Mouse (Mus musculus) limb, embryonic 11.5 days (tissue): Measurements from ENCODE around the gene Ftsj1. TPM values are rescaled to one million over a fixed set of nuclear protein-coding genes. Genes with fewer than 3 reads are reported as not detected.

Source experiments
- ATAC-seq: fragments of 200-750 bp; cut with Nextera tagmentation; 2 replicates; pipeline ENCODE4 v1.8.0; 2017; ENCODE audit warnings: low read depth; ENCODE audit not compliant: insufficient number of reproducible peaks, low FRiP score, low TSS enrichment
- DNase-seq: peaks from one replicate; pipeline ENCODE4 v3.0.0-alpha.2; 2015; ENCODE audit warnings: low spot score
- H3K27ac ChIP-seq: fragments of 300-500 bp; sonication (generic); replicated peaks from 2 replicates; pipeline ENCODE4 v1.5.1; 2014; ENCODE audit warnings: low read depth, mild to moderate bottlenecking, low read length
- H3K27me3 ChIP-seq: fragments of 300-500 bp; sonication (generic); 2 replicates; pipeline ENCODE4 v1.6.1; 2014; ENCODE audit warnings: mild to moderate bottlenecking, low read length, mixed read lengths; ENCODE audit not compliant: control insufficient read depth, insufficient read depth
- H3K36me3 ChIP-seq: fragments of 300-500 bp; sonication (generic); 2 replicates; pipeline ENCODE4 v1.6.1; 2014; ENCODE audit warnings: mild to moderate bottlenecking, low read length, moderate library complexity, mixed read lengths; ENCODE audit not compliant: control insufficient read depth, insufficient read depth
- H3K4me1 ChIP-seq: fragments of 300-500 bp; sonication (generic); 2 replicates; pipeline ENCODE4 v1.6.1; 2014; ENCODE audit warnings: low read length, mixed read lengths; ENCODE audit not compliant: control insufficient read depth, insufficient read depth
- H3K4me2 ChIP-seq: fragments of 300-500 bp; sonication (generic); 2 replicates; pipeline ENCODE4 v1.6.1; 2014; ENCODE audit warnings: low read depth, mild to moderate bottlenecking, moderate library complexity; ENCODE audit not compliant: severe bottlenecking
- H3K4me3 ChIP-seq: fragments of 300-500 bp; sonication (generic); 2 replicates; pipeline ENCODE4 v1.5.1; 2014; ENCODE audit warnings: low read depth, low read length
- H3K9ac ChIP-seq: fragments of 300-500 bp; sonication (generic); 2 replicates; pipeline ENCODE4 v1.6.1; 2014; ENCODE audit warnings: mild to moderate bottlenecking, low read length
- H3K9me3 ChIP-seq: fragments of 300-500 bp; sonication (generic); 2 replicates; pipeline ENCODE4 v1.6.1; 2016; ENCODE audit warnings: low read length; ENCODE audit not compliant: control insufficient read depth
- WGBS: fragments of 180-500 bp; shearing (Covaris S2); extraction: QIAGEN DNeasy Blood & Tissue Kit; methylation state at CpG from one replicate; pipeline ENCODE4 v1.1.7; 2014; 5-methylcytosine and 5-hydroxymethylcytosine counted together
- polyA plus RNA-seq: library from polyadenylated mRNA; unstranded; fragments of >200 nt; fragmentation: Nextera tagmentation; extraction: Ambion mirVana; gene quantifications from 2 replicates; pipeline ENCODE4 v1.2.1, GENCODE M21; 2014

Ftsj1 gene
- polyA plus RNA-seq, 1 experiment from 2014 or later, result 51.2 TPM

- DNase-seq (peak; percentile 71), ATAC-seq (peak; percentile 92)
- H3K4me2 ChIP-seq, result peak overlapping the region; percentile 43
- no peaks in the 10 kb centered on the region for H3K36me3 ChIP-seq
- H3K4me1 ChIP-seq, result no peaks in the 10 kb centered on the region
- peak overlapping the region; percentile 59; the same call in 1 of the 2 replicates for H3K9ac ChIP-seq
- H3K4me3 ChIP-seq, result peak overlapping the region; percentile 39
- H3K27me3 ChIP-seq, result no peaks in the 10 kb centered on the region
- WGBS, result 16% methylated on average over 38 of the region's 38 CpGs
- H3K9me3 ChIP-seq, result no peaks in the 10 kb centered on the region
- no peak overlapping the region for H3K27ac ChIP-seq
Observed at GRCm38 (mm10) chrX:8192640-8193418, 59.4 kb downstream of the Ftsj1 start.

- ATAC-seq, result no peak; the same call in 1 of the 2 replicates
- DNase-seq, result no peak
- Histone ChIP-seq H3K4me1 (no peaks in the 10 kb centered on the region), H3K36me3 (no peaks in the 10 kb centered on the region), H3K4me3 (peak overlapping the region; percentile 39), H3K27me3 (no peaks in the 10 kb centered on the region), H3K9ac (peak overlapping the region; percentile 59), H3K9me3 (no peaks in the 10 kb centered on the region), H3K27ac (no peak overlapping the region), H3K4me2 (peak overlapping the region; percentile 43)
- WGBS, result 13% methylated on average over 13 of the region's 13 CpGs
Observed at GRCm38 (mm10) chrX:8192126-8192639, 60.0 kb downstream of the Ftsj1 start.

Other genes starting within 250 kb of the Ftsj1 start
- gene Glod5, start 233.9 kb downstream of the Ftsj1 start, polyA plus RNA-seq, result not detected in 2 replicates
- 95.7 and 102 TPM in 2 replicates for gene Suv39h1, start 177.6 kb downstream of the Ftsj1 start, polyA plus RNA-seq
- 0.27 and 0.44 TPM in 2 replicates for gene Was, start 161.9 kb downstream of the Ftsj1 start, polyA plus RNA-seq
- 12.4 and 15.6 TPM in 2 replicates for gene Wdr13, start 119.5 kb downstream of the Ftsj1 start, polyA plus RNA-seq
- 538 and 539 TPM in 2 replicates for gene Rbm3, start 106.5 kb downstream of the Ftsj1 start, polyA plus RNA-seq
- gene Tbc1d25, start 76.2 kb downstream of the Ftsj1 start, polyA plus RNA-seq, result 15.4 and 15.5 TPM in 2 replicates
- gene Ebp, start 58.9 kb downstream of the Ftsj1 start, polyA plus RNA-seq, result 24.1 and 25.5 TPM in 2 replicates
- gene Porcn, start 45.9 kb downstream of the Ftsj1 start, polyA plus RNA-seq, result 11.1 and 11.8 TPM in 2 replicates
- gene Slc38a5, start 18.7 kb upstream of the Ftsj1 start, polyA plus RNA-seq, result 3.3 and 4.2 TPM in 2 replicates
- not detected in 2 replicates for gene Ssxb10, start 75.0 kb upstream of the Ftsj1 start, polyA plus RNA-seq
- gene Ssxb9, start 114.6 kb upstream of the Ftsj1 start, polyA plus RNA-seq, result not detected in 2 replicates
- gene Ssxb1, start 160.9 kb upstream of the Ftsj1 start, polyA plus RNA-seq, result not detected in 2 replicates
- gene Ssxb2, start 209.3 kb upstream of the Ftsj1 start, polyA plus RNA-seq, result not detected in 2 replicates